Mouse (Mus musculus): ENCODE measurements around the gene Cracr2b.

DNA sequence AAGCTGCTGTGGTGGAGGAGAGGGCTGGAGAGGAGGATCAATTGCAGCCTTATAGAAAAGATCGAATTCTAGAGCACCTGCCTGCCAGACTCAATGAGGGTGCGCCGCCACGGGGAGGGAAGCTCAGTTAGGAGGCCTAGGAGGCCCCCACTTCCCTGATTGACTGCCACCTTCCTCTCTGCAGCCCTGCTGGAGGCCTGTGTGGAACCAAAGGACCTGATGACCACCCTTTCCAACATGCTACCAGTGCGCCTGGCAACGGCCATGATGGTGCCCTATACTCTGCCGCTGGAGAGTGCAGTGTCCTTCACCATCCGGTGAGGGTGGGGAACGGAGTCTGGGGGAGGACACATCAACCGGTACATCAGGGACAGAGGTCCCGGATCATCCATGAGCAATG is 2.2 kb upstream of the Cracr2b start:
- TF ChIP-seq GATA1 (IDR thresholded peaks at IDR 0.05; ENCODE audit: low read length) (no peak), TAL1 (IDR thresholded peaks at IDR 0.05; ENCODE audit: low read length) (no peak)

Data from erythroblast, embryonic 14.5 days (primary cell).